Mouse (Mus musculus) forebrain, embryonic 16.5 days (tissue): ENCODE results near the gene Gm10073. TPM values are rescaled to one million over a fixed set of nuclear protein-coding genes. Genes with fewer than 3 reads are reported as not detected.

ENCODE experiments used
- ATAC-seq: fragments of 200-750 bp; cut with Nextera tagmentation; 2 replicates; pipeline ENCODE4 v1.8.0; 2017; ENCODE audit warnings: mild to moderate bottlenecking, moderate library complexity
- H3K27ac ChIP-seq: fragments of 300-500 bp; sonication (generic); 2 replicates; pipeline ENCODE4 v1.5.1; 2014; ENCODE audit warnings: low read length, control low read depth
- H3K27me3 ChIP-seq: fragments of 300-500 bp; sonication (generic); replicated peaks from 2 replicates; pipeline ENCODE4 v1.6.1; 2014; ENCODE audit warnings: low read length; ENCODE audit not compliant: control insufficient read depth, insufficient read depth
- H3K36me3 ChIP-seq: fragments of 300-500 bp; sonication (generic); 2 replicates; pipeline ENCODE4 v1.6.1; 2014; ENCODE audit not compliant: control insufficient read depth, insufficient read depth
- H3K4me1 ChIP-seq: fragments of 300-500 bp; sonication (generic); replicated peaks from 2 replicates; pipeline ENCODE4 v1.6.1; 2014; ENCODE audit warnings: low read length; ENCODE audit not compliant: control insufficient read depth, insufficient read depth
- H3K4me2 ChIP-seq: fragments of 300-500 bp; sonication (generic); 2 replicates; pipeline ENCODE4 v1.6.1; 2014; ENCODE audit warnings: mild to moderate bottlenecking, low read length, control low read depth
- H3K4me3 ChIP-seq: fragments of 300-500 bp; sonication (generic); replicated peaks from 2 replicates; pipeline ENCODE4 v1.5.1; 2014; ENCODE audit warnings: mild to moderate bottlenecking, low read length, control low read depth
- H3K9ac ChIP-seq: fragments of 300-500 bp; sonication (generic); replicated peaks from 2 replicates; pipeline ENCODE4 v1.6.1; 2014; ENCODE audit warnings: low read depth, low read length, control low read depth
- H3K9me3 ChIP-seq: fragments of 300-500 bp; sonication (generic); 2 replicates; pipeline ENCODE4 v1.6.1; 2016; ENCODE audit warnings: low read length; ENCODE audit not compliant: control insufficient read depth
- WGBS: fragments of 180-500 bp; shearing (Covaris S2); extraction: QIAGEN DNeasy Blood & Tissue Kit; methylation state at CpG from one replicate; pipeline ENCODE4 v1.1.7; 2014; 5-methylcytosine and 5-hydroxymethylcytosine counted together
- polyA plus RNA-seq: library from polyadenylated mRNA; unstranded; fragments of >200 nt; fragmentation: Nextera tagmentation; extraction: Ambion mirVana; gene quantifications from 2 replicates; pipeline ENCODE4 v1.2.1, GENCODE M21; 2015

The Gm10073 gene
- polyA plus RNA-seq, 1 experiment from 2014 or later, result 9.2 TPM

DNA sequence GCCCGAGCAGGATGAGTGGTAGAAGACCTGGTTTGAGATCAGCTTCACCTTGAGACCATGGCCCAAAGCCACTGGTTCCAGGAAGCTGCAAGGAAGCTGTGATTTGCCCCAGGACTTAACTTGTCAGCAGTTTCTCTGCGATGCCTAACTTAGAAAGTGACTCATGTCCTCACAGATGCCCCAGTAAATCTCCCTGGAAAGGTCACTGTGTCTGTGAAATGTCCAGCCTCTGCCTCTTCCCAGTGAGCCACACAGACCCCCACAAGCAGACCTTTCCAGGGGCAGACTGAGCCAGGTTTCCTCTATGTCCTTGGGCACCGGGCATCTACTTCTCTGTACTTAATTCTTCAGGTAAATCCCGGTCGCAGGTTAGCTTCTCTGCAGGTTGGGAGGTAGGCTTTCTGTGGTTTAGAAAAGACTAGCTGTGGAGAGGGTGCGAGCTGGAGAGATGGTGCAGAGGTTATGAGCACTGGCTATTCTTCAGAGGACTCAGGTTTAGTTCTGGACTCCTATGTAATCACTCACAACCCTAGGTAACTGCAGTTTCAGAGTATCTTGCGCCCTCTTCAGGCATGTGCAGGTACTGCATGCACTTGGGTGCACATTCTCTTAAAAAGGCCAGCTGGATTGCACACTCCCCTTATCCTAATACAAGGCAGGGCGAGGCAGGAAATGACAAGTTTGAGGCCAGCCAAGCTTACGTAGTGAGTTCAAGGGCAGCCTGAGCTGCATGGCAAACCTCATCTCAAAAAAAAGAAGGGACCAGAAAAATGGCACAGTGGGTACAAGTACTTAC, 45.8 kb downstream of the Gm10073 start:
- Histone ChIP-seq H3K27me3 (no peaks in the 10 kb centered on the region), H3K27ac (no peak overlapping the region), H3K36me3 (no peaks in the 10 kb centered on the region), H3K4me3 (no peak overlapping the region), H3K9ac (no peak overlapping the region), H3K4me1 (no peaks in the 10 kb centered on the region), H3K9me3 (no peaks in the 10 kb centered on the region), H3K4me2 (no peak overlapping the region)
- 92% methylated on average over 9 of the region's 9 CpGs for WGBS
- ATAC-seq, result no peak

DNA sequence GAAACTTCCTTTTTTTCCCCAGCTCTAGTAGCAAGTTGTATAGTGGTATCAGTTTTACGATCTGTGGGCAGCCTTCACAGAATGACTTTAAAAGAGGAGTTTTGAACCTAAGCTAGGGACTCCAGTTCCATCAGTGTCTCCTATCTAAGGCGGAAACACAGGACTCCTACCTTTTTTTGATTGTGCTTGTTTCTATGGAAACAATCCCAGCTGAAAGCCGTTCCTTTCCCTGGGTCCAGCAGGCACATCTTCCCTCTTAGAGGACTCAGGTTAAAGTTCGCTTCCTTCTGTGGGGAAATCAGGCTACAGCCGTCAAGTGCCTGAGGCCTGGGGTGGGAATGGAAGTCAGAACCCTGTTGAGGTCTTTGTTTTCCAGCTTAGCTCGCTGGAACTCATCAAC, 46.5 kb downstream of the Gm10073 start:
- H3K27ac ChIP-seq, result no peak overlapping the region
- H3K9ac ChIP-seq, result no peak overlapping the region
- no peaks in the 10 kb centered on the region for H3K9me3 ChIP-seq
- H3K4me3 ChIP-seq, result no peak overlapping the region
- no peak for ATAC-seq
- WGBS, result 73% methylated on average over 6 of the region's 6 CpGs
- no peaks in the 10 kb centered on the region for H3K4me1 ChIP-seq
- no peak overlapping the region for H3K4me2 ChIP-seq
- H3K27me3 ChIP-seq, result no peaks in the 10 kb centered on the region
- H3K36me3 ChIP-seq, result no peaks in the 10 kb centered on the region

Other genes starting within 250 kb of the Gm10073 start
- gene Smpd3, start 235.5 kb downstream of the Gm10073 start, polyA plus RNA-seq, result 57.2 and 64.8 TPM in 2 replicates
- 59.2 and 61.3 TPM in 2 replicates for gene Zfp90, start 158.1 kb downstream of the Gm10073 start, polyA plus RNA-seq
- gene 6030452D12Rik, start 72.9 kb downstream of the Gm10073 start, polyA plus RNA-seq, result not detected in 2 replicates
- gene Cdh3, start 62.6 kb downstream of the Gm10073 start, polyA plus RNA-seq, result 0.91 and 1.2 TPM in 2 replicates
- gene Cdh1, start 29.9 kb upstream of the Gm10073 start, polyA plus RNA-seq, result 3.0 and 4.2 TPM in 2 replicates
- 4.3 and 5.6 TPM in 2 replicates for gene Tango6, start 109.6 kb upstream of the Gm10073 start, polyA plus RNA-seq